20 mouse cellular contexts compared by ENCODE assay signal in genomic region chr17:25068690-25069089, GRCm38 (mm10). TPM values are rescaled to one million over a fixed set of nuclear protein-coding genes. Genes with fewer than 3 reads are reported as not detected.
DNase-seq lines count a peak whose midpoint lies in the region; ATAC-seq and TF ChIP-seq lines count a peak whose summit lies in the region.
"Had no signal": no experiment of that assay in that cellular context is flagged by ENCODE, and none has a peak within 500 bp of the region (broad histone marks: within the 10 kb centered on the region; RNA-seq: fewer than 3 reads in every experiment).

No protein-coding gene starts in this region.

- no peak overlapping the region for H3K9ac ChIP-seq in lung, embryonic 14.5 days
- H3K9ac ChIP-seq in heart, embryonic 16.5 days (ENCODE audit: low read length), result no peak overlapping the region
- H3K9ac ChIP-seq: embryonic facial prominence, embryonic 15.5 days; forebrain, embryonic 12.5 days; hindbrain, embryonic 15.5 days; midbrain, embryonic 12.5 days had no signal

- H3K4me2 ChIP-seq in lung, embryonic 14.5 days, result no peak overlapping the region
- no peak overlapping the region for H3K4me2 ChIP-seq in heart, embryonic 16.5 days (ENCODE audit: low read depth, low read length)
- H3K4me2 ChIP-seq: embryonic facial prominence, embryonic 15.5 days; forebrain, embryonic 12.5 days; hindbrain, embryonic 15.5 days; midbrain, embryonic 12.5 days had no signal

- WGBS in lung, embryonic 14.5 days, result 56% methylated on average over 2 of the region's 2 CpGs
- 51% methylated on average over 2 of the region's 2 CpGs for WGBS in heart, embryonic 16.5 days

- peak; percentile 96 for DNase-seq in heart, adult 11 months
- no peak for DNase-seq in heart, postnatal 10 days
- peak; percentile 38 for DNase-seq in kidney, adult 9 months
- no peak for DNase-seq in kidney, adult 11 months
- peak; percentile 16 for DNase-seq in lung, embryonic 14.5 days
- no peak for DNase-seq in lung, postnatal 10 days
- DNase-seq in testis, postnatal 14 days (ENCODE audit: low spot score), result no peak
- DNase-seq: adrenal gland, postnatal 14 days; cerebellum, adult 8-10 months; gastrocnemius, postnatal 36 days; lung, adult 2 months; right cerebral cortex, adult 18-20 months; spleen, adult 18-20 months; thymus, postnatal 4 days had no signal

- TF ChIP-seq CTCF in lung, embryonic 14.5 days (IDR thresholded peaks at IDR 0.05; ENCODE audit: low read depth), result no peak

- H3K27ac ChIP-seq in lung, embryonic 14.5 days (ENCODE audit: low read depth), result peak overlapping the region; percentile 50; the same call in 1 of the 2 replicates
- H3K27ac ChIP-seq in heart, embryonic 16.5 days (ENCODE audit: low read length), result peak overlapping the region; percentile 84
- H3K27ac ChIP-seq: forebrain, embryonic 12.5 days; hindbrain, embryonic 15.5 days; midbrain, embryonic 12.5 days had no signal

- H3K36me3 ChIP-seq in lung, embryonic 14.5 days (ENCODE audit: insufficient read depth), result peaks cover 58% of the 10 kb centered on the region
- H3K36me3 ChIP-seq in heart, embryonic 16.5 days (ENCODE audit: control insufficient read depth, insufficient read depth), result no peaks in the 10 kb centered on the region
- H3K36me3 ChIP-seq: hindbrain, embryonic 15.5 days had no signal

- no peak for ATAC-seq in lung, embryonic 14.5 days (ENCODE audit: insufficient read depth)
- no peak for ATAC-seq in heart, embryonic 16.5 days (replicated peaks; ENCODE audit: extremely low read depth, insufficient read depth, low FRiP score)

- H3K27me3 ChIP-seq in lung, embryonic 14.5 days (ENCODE audit: insufficient read depth, low read length), result no peaks in the 10 kb centered on the region
- no peaks in the 10 kb centered on the region for H3K27me3 ChIP-seq in heart, embryonic 16.5 days (ENCODE audit: control insufficient read depth, insufficient read depth, low read length)
- H3K27me3 ChIP-seq: embryonic facial prominence, embryonic 15.5 days; forebrain, embryonic 12.5 days; hindbrain, embryonic 15.5 days; midbrain, embryonic 12.5 days had no signal

- peaks cover 7% of the 10 kb centered on the region; the same call in 1 of the 2 replicates for H3K4me1 ChIP-seq in lung, embryonic 14.5 days (ENCODE audit: insufficient read depth)
- peaks cover 28% of the 10 kb centered on the region for H3K4me1 ChIP-seq in heart, embryonic 16.5 days (ENCODE audit: control insufficient read depth, insufficient read depth, low read length)
- H3K4me1 ChIP-seq: embryonic facial prominence, embryonic 15.5 days; forebrain, embryonic 12.5 days; hindbrain, embryonic 15.5 days; midbrain, embryonic 12.5 days had no signal

- intact Hi-C loops in heart, postnatal 10 days (cut with DNase I), result no loop called here

- no peak overlapping the region for H3K4me3 ChIP-seq in lung, embryonic 14.5 days (ENCODE audit: low read depth, low read length)
- no peak overlapping the region for H3K4me3 ChIP-seq in heart, embryonic 16.5 days (ENCODE audit: low read length)
- H3K4me3 ChIP-seq: embryonic facial prominence, embryonic 15.5 days; forebrain, embryonic 12.5 days; hindbrain, embryonic 15.5 days; midbrain, embryonic 12.5 days; myocyte had no signal

- no peaks in the 10 kb centered on the region for H3K9me3 ChIP-seq in lung, embryonic 14.5 days (ENCODE audit: low read depth, low read length)
- H3K9me3 ChIP-seq in heart, embryonic 16.5 days (replicated peaks; ENCODE audit: control insufficient read depth, low read length), result no peaks in the 10 kb centered on the region
- H3K9me3 ChIP-seq: embryonic facial prominence, embryonic 15.5 days; forebrain, embryonic 12.5 days; hindbrain, embryonic 15.5 days; midbrain, embryonic 12.5 days had no signal

RNA-seq across cellular contexts. Expression of gene Tmem204, which starts 14.7 kb away (rescaled TPM):
- 10 to 100 TPM; 42.1 to 42.2 TPM for total RNA-seq in heart, postnatal 10 days (2021)
- polyA plus RNA-seq in lung, embryonic 14.5 days (2014; fragmentation: Nextera tagmentation; extraction: Ambion mirVana), result 65.2 and 67.1 TPM in 2 replicates
- polyA plus RNA-seq in heart, embryonic 16.5 days (2015; fragmentation: Nextera tagmentation; extraction: Ambion mirVana), result 26.7 and 36.1 TPM in 2 replicates

RNA-seq across cellular contexts. Expression of gene Telo2, which starts 47.1 kb away (rescaled TPM):
- total RNA-seq in heart, postnatal 10 days (2021), result 10 to 100 TPM; 15.2 to 16.8 TPM
- polyA plus RNA-seq in lung, embryonic 14.5 days (2014; fragmentation: Nextera tagmentation; extraction: Ambion mirVana), result 41.8 and 46.5 TPM in 2 replicates
- polyA plus RNA-seq in heart, embryonic 16.5 days (2015; fragmentation: Nextera tagmentation; extraction: Ambion mirVana), result 31.3 and 31.7 TPM in 2 replicates

RNA-seq across cellular contexts. Expression of gene Ptx4, which starts 51.9 kb away (rescaled TPM):
- total RNA-seq in heart, postnatal 10 days (2021), result 1 to 10 TPM; 1.9 to 4.6 TPM
- polyA plus RNA-seq in lung, embryonic 14.5 days (2014; fragmentation: Nextera tagmentation; extraction: Ambion mirVana), result not detected in 2 replicates
- polyA plus RNA-seq in heart, embryonic 16.5 days (2015; fragmentation: Nextera tagmentation; extraction: Ambion mirVana), result 0.20 and 0.24 TPM in 2 replicates
- total RNA-seq: adrenal gland, postnatal 14 days had no signal
- polyA plus RNA-seq: hindbrain, embryonic 15.5 days; lung, adult 2 months; midbrain, embryonic 12.5 days; myocyte had no signal

RNA-seq across cellular contexts. Expression of gene Ift140, which starts 52.8 kb away (rescaled TPM):
- total RNA-seq in heart, postnatal 10 days (2021), result 1 to 10 TPM; 7.3 to 7.8 TPM
- 16.9 and 18.0 TPM in 2 replicates for polyA plus RNA-seq in lung, embryonic 14.5 days (2014; fragmentation: Nextera tagmentation; extraction: Ambion mirVana)
- polyA plus RNA-seq in heart, embryonic 16.5 days (2015; fragmentation: Nextera tagmentation; extraction: Ambion mirVana), result 11.6 TPM in 2 replicates

RNA-seq across cellular contexts. Expression of gene Cramp1l, which starts 53.1 kb away (rescaled TPM):
- total RNA-seq in heart, postnatal 10 days (2021), result 10 to 100 TPM; 15.2 to 15.9 TPM
- polyA plus RNA-seq in lung, embryonic 14.5 days (2014; fragmentation: Nextera tagmentation; extraction: Ambion mirVana), result 8.7 and 9.8 TPM in 2 replicates
- 3.9 and 4.2 TPM in 2 replicates for polyA plus RNA-seq in heart, embryonic 16.5 days (2015; fragmentation: Nextera tagmentation; extraction: Ambion mirVana)

Comparison
In these comparisons a context has a peak if more than half of its experiments do, and no peak if none do; other contexts are left out.
1. DNase-seq: peak in heart, adult 11 months (single experiment), kidney, adult 9 months (single experiment) and lung, embryonic 14.5 days (single experiment); none in heart, postnatal 10 days (0 of 2), kidney, adult 11 months (single experiment), lung, postnatal 10 days (single experiment) and testis, postnatal 14 days (single experiment).